Mouse (Mus musculus) ES-E14 (cell line): ENCODE results near the gene Tanc1. TPM values are rescaled to one million over a fixed set of nuclear protein-coding genes. Genes with fewer than 3 reads are reported as not detected.

ENCODE experiments used
- DNase-seq: peaks from one replicate; pipeline ENCODE4 v3.0.0-alpha.2; 2013; ENCODE audit warnings: low read depth, low spot score
- H3K27ac ChIP-seq: 2 replicates; pipeline ENCODE4 v1.5.1; 2012; ENCODE audit warnings: low read depth, mild to moderate bottlenecking, low read length, moderate library complexity, mixed read lengths; ENCODE audit not compliant: poor library complexity, insufficient read depth, severe bottlenecking
- H3K36me3 ChIP-seq: 2 replicates; pipeline ENCODE4 v1.6.1; 2012; ENCODE audit warnings: mild to moderate bottlenecking, low read length, moderate library complexity, mixed read lengths; ENCODE audit not compliant: control insufficient read depth, poor library complexity, insufficient read depth, severe bottlenecking
- H3K4me1 ChIP-seq, 2 experiments: fragments of 150-350 bp in 1 of 2; sonication (generic) in 1 of 2; 2 replicates each; pipeline ENCODE4 v1.6.1; 2012; ENCODE audit warnings: low read length in 2 of 2, mild to moderate bottlenecking in 1 of 2, mixed read lengths in 1 of 2; ENCODE audit not compliant: control insufficient read depth in 2 of 2, insufficient read depth in 2 of 2, poor library complexity in 1 of 2
- H3K4me3 ChIP-seq, 2 experiments: fragments of 150-350 bp in 1 of 2; sonication (generic) in 1 of 2; 2 replicates each; pipeline ENCODE4 v1.5.1; 2012; ENCODE audit warnings: low read length in 2 of 2, low read depth in 1 of 2, mild to moderate bottlenecking in 1 of 2, mixed read lengths in 1 of 2; ENCODE audit not compliant: insufficient read depth in 1 of 2, poor library complexity in 1 of 2, severe bottlenecking in 1 of 2
- H3K9ac ChIP-seq: 2 replicates; pipeline ENCODE4 v1.6.1; 2012; ENCODE audit warnings: low read depth, mild to moderate bottlenecking, low read length, mixed read lengths; ENCODE audit not compliant: poor library complexity, insufficient read depth, severe bottlenecking
- H3K9me3 ChIP-seq: fragments of 150-350 bp; sonication (generic); 2 replicates; pipeline ENCODE4 v1.6.1; 2012; ENCODE audit warnings: low read depth, mild to moderate bottlenecking, low read length; ENCODE audit not compliant: control insufficient read depth, insufficient read depth
- CHD2 ChIP-seq: IDR thresholded peaks from 2 replicates; pipeline ENCODE4 v1.6.1; 2014; ENCODE audit warnings: mild to moderate bottlenecking, low read depth, low read length, inconsistent platforms
- HCFC1 ChIP-seq: IDR thresholded peaks from 2 replicates; pipeline ENCODE4 v1.6.1; 2012; ENCODE audit warnings: low read length, inconsistent platforms, borderline replicate concordance; ENCODE audit not compliant: insufficient read depth
- MAFK ChIP-seq: IDR thresholded peaks from 2 replicates; pipeline ENCODE4 v1.6.1; 2014; ENCODE audit warnings: mild to moderate bottlenecking, low read depth, low read length, inconsistent platforms; ENCODE audit not compliant: insufficient read depth
- ZC3H11A ChIP-seq: IDR thresholded peaks from 2 replicates; pipeline ENCODE4 v1.6.1; 2012; ENCODE audit warnings: low read depth, mild to moderate bottlenecking, inconsistent platforms, low read length, borderline replicate concordance
- ZNF384 ChIP-seq: IDR thresholded peaks from 2 replicates; pipeline ENCODE4 v1.6.1; 2012; ENCODE audit warnings: low read depth, low read length, inconsistent platforms
- in situ Hi-C, 2 experiments: fragments of 600-800 bp; cut with MboI; formaldehyde crosslinking; loops; one replicate each; pipeline ENCODE4 v1.15.1; 2025; ENCODE audit warnings: low sequenced_read_pairs in 2 of 2, inconsistent platforms in 1 of 2; ENCODE audit not compliant: unreplicated experiment in 2 of 2
- total RNA-seq: library from RNA; depleted of rRNA; stranded (reverse); fragments of 300-350 nt; gene quantifications from 2 replicates; pipeline ENCODE4 v1.2.3, GENCODE M21; 2012

The Tanc1 gene
- total RNA-seq, 1 experiment, result 28.2 TPM

- Histone ChIP-seq H3K27ac (no peak overlapping the region), H3K36me3 (peaks cover 4% of the 10 kb centered on the region; the same call in 1 of the 2 replicates), H3K4me3 (no peak overlapping the region), H3K9me3 (no peaks in the 10 kb centered on the region), H3K9ac (no peak overlapping the region), H3K4me1 (peaks cover 0 to 4% of the 10 kb centered on the region in 2 experiments; a peak in 1 of 4 replicates)
- DNase-seq, result no peak
- TF ChIP-seq CHD2, result no peak
- no peak for TF ChIP-seq MAFK
- TF ChIP-seq HCFC1, result no peak
- no peak for TF ChIP-seq ZNF384
- TF ChIP-seq ZC3H11A, result no peak
- in situ Hi-C loops, result no loop called here
These were observed 241.7 kb downstream of the Tanc1 start for GRCm38 (mm10) chr2:59853543-59853942.

- in situ Hi-C loops, result no loop called here
- H3K4me3 ChIP-seq, result no peak overlapping the region
- DNase-seq, result no peak
- H3K9ac ChIP-seq, result no peak overlapping the region
- peaks cover 4% of the 10 kb centered on the region; the same call in 1 of the 2 replicates for H3K36me3 ChIP-seq
- H3K27ac ChIP-seq, result no peak overlapping the region
- TF ChIP-seq HCFC1 (no peak), ZNF384 (no peak), MAFK (no peak), CHD2 (no peak), ZC3H11A (no peak)
- H3K9me3 ChIP-seq, result no peaks in the 10 kb centered on the region
- peaks cover 0 to 4% of the 10 kb centered on the region in 2 experiments; a peak in 1 of 4 replicates for H3K4me1 ChIP-seq
These were observed 242.5 kb downstream of the Tanc1 start for GRCm38 (mm10) chr2:59854363-59854762.

GRCm38 (mm10) chr2:59862618-59863017 is 250.8 kb downstream of the Tanc1 start:
- Histone ChIP-seq H3K4me3 (no peak overlapping the region), H3K4me1 (peaks cover 0 to 1% of the 10 kb centered on the region in 2 experiments; a peak in 1 of 4 replicates), H3K36me3 (peaks cover 4% of the 10 kb centered on the region; the same call in 1 of the 2 replicates), H3K27ac (no peak overlapping the region), H3K9ac (no peak overlapping the region), H3K9me3 (no peaks in the 10 kb centered on the region)
- in situ Hi-C loops, result no loop called here
- TF ChIP-seq MAFK, result peak; percentile 67
- no peak for TF ChIP-seq ZNF384
- DNase-seq, result no peak

GRCm38 (mm10) chr2:59870526-59870925 is 258.7 kb downstream of the Tanc1 start:
- in situ Hi-C loops, result no loop called here
- Histone ChIP-seq H3K27ac (no peak overlapping the region), H3K9me3 (no peaks in the 10 kb centered on the region), H3K4me1 (peaks cover 0 to 1% of the 10 kb centered on the region in 2 experiments; a peak in 1 of 4 replicates), H3K4me3 (no peak overlapping the region), H3K36me3 (no peaks in the 10 kb centered on the region; the same call in 1 of the 2 replicates), H3K9ac (no peak overlapping the region)
- DNase-seq, result no peak
- TF ChIP-seq HCFC1 (no peak), CHD2 (no peak), ZNF384 (no peak), MAFK (no peak), ZC3H11A (no peak)

GRCm38 (mm10) chr2:59876482-59876881 is 264.6 kb downstream of the Tanc1 start:
- no peaks in the 10 kb centered on the region for H3K9me3 ChIP-seq
- TF ChIP-seq MAFK (no peak), ZNF384 (no peak), CHD2 (no peak), ZC3H11A (no peak)
- no peak for DNase-seq

More at GRCm38 (mm10) chr2:59876482-59876881, 264.6 kb downstream of the Tanc1 start:
- H3K36me3 ChIP-seq, result no peaks in the 10 kb centered on the region; the same call in 1 of the 2 replicates
- H3K4me3 ChIP-seq, result no peak overlapping the region
- in situ Hi-C loops, result no loop called here
- H3K4me1 ChIP-seq, result peaks cover 0 to 2% of the 10 kb centered on the region in 2 experiments; a peak in 2 of 4 replicates
- H3K27ac ChIP-seq, result no peak overlapping the region
- no peak overlapping the region for H3K9ac ChIP-seq
